Mouse (Mus musculus): Measurements from ENCODE around the gene Serpinf1.
"Not testable (repeated sequence)": the region's sequence is repeated elsewhere in the genome, so short reads cannot be mapped to it uniquely, and the experiment has no call there.

The Serpinf1 gene

DNA sequence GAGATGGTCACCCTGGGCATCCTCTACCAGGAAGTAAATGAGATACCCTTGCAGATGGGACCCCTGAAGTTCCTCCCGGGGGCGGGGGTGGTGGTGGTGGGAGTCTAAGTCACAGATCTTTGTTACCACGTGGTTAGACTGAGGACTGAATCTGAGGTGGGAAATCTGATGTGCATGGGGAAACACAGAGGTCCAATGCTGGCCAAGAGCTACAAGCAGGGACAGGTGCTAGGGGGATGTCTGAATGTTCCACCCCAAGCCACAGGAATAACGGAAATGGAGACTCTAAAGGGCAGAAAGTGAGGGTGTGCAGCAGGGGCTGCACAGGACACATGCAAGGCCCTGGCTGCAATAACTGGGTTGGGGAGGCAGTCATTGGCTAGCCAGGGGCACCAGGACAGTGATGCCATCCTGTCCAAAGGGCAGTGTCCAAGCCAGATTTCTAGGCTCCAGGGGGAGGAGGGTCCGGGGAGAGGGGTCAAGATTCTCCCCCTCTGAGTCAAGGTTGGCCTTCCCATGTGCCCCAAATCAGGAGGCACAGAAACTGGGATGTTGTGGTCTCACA lies 1.6 kb downstream of the Serpinf1 start:
- DNase-seq: no peak

DNA sequence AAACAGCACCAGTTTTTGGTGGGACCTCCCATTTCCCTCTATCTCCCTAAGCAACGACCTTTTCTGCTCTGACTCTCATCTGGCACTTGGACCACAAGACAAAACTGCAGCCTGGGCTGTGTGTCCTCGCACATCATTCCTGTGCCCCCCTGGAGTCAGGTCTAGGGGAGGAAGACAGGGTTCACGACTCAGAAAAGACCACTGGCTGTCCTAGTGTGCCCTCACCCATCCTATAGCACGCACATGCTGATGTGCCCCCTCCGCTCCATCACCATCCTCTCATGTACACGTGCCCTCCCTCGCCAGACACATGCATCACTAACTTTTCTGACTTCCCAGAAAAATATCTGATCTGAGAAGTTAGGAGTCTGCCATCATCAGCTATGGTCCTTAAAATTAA lies 2.5 kb downstream of the Serpinf1 start:
- DNase-seq: no peak

DNA sequence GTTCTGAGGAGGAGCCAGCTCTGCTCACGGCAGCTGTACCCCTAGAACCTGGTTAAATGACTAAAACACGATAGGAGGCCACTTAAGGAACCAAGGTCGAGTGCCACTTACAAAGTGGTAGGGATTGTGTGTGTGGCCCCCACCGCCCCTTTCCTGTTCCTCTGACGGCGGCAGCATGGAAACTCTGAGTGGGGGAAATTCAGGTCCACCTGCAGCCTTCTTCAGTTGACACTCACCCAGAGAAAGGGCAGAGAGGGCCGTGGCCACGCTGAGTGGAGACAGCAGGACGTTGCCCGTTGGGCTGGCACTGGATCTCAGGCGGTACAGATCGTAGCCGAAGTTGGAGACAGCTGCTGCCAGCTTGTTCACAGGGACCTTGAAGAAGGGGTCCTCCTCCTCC lies 6.5 kb downstream of the Serpinf1 start:
- no peak for DNase-seq

DNA sequence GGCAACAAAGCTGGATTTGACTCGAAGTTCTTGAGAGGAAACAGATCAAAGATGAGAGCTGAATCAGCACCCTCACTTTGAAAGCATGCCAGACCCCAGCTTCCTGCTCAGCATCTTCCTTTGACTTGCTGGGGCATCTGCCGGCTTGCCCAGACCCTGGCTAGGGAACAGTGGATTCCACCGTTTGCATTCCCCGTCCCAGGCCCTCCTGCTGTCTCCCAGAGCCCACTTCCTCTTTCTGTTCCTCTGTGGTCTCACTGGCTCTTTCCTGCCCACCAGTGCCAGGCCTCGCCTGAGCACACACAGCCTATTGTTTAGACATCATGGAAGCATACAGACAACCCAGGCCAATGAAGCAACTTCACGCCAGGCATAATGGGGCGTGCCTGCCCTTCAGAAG lies 7.4 kb downstream of the Serpinf1 start:
- DNase-seq: no peak

DNA sequence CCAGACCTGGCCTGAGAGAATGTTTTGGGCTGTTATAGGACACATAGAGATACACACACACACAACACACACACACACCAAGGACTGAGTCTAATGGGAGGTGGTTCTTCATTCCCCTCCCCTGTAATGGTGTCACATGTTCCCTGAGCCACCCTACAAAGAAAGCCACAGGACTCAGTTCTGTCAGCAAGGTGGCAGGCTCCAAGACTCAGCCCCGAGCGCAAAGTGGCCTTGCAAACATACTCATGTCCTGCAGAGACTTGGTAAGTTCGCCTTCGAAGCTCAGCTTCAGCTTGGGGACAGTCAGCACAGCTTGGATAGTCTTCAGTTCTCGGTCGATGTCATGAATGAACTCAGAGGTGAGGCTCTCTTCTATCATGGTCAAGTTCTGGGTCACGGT lies 11.9 kb downstream of the Serpinf1 start:
- DNase-seq: no peak

DNA sequence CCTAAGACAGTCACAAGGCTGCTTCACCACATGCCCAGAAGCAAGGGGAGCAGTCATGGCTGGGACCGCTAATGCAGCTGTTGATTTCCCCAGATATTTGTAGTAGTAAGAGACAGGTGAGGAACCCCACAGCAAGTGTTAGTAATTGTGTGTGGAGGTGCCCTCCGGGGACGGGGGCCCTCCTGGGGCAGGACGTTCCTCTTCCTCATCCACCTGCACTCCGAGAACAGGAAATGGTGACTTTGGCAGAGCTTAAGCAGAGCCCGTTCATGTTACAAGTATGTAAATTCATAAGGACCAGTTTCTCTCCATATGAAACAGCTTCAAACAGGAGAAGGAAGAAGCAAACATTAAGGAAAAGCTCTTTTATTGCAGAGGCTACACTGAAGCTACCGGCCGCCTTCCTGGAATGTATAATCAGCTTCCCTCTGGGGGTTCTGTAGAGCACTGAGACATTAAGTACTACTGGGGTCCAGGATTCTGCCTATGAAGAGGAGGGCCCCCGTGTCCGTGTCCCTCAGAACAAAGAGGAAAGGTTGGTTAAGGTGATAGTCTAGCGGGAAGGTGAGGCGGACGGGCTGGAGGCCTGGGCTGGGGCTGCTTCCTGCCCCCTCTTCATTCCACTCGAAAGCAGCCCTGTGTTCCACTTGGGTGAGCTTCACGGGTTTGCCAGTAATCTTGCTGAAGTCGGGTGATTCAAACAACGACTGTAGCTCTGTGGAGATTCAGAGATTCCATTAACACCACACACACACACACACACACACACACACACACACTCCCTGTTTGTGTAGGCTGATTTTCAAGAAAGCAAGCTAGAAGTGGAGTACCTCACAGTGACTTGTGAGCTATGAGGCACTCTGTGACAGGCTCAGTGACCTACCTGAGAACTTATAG lies 12.6 kb downstream of the Serpinf1 start:
- no peak for DNase-seq

DNA sequence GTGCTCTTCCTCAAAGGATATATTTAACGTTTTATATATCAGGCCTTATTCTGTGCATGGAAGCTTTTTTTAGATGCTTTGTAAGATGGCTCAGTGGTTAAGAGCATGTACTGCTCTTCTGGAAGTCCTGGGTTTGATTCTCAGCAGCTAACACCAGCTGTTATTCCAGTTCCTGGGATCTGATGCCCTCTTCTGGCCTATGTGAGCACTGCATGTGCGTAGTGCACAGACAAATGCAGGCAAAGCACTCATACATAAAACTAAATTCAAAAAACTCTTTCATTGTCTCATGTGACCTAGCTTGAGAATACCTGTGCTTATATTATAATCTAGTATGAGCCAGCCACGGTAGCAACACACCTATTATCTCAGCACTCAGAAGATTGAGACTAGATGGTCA lies 15.6 kb downstream of the Serpinf1 start:
- no peak for DNase-seq

DNA sequence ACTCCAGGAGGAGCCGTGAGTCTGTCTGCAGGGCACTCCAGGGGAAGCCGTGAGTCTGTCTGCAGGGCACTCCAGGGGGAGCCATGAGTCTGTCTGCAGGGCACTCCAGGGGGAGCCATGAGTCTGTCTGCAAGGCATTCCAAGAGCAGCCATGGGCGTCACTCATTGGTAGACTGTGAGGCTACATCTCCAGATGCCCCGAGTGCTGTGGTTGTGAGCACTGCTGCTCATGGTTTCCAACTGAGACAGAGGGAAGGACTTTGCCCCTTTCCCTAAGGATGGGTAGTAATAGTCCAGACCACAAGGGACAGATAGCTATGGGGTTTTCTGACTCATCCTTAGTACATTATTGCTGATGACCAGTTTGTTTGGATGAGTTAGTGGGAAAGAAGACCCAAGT lies 16.4 kb downstream of the Serpinf1 start:
- no peak for DNase-seq

DNA sequence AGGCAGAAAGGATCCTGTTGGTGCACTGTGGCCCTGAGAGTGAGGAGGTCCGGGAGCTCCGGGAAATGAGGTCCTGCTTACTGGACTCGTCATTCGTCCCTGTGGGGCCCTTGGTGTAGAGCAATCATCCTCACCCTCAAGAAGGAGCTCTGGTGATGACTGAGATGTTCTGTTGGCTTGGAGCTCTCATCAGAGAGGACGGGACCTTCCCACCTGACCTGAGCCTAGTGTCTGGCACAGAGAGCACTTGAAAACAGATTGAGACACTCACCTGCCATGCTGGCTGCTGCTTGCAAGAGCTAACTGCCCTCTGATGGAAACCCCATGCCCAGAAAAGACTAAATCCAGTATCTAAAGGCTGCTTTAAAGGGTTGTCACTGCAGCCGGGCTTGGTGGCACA lies 17.7 kb downstream of the Serpinf1 start:
- DNase-seq: peak; percentile 37

DNA sequence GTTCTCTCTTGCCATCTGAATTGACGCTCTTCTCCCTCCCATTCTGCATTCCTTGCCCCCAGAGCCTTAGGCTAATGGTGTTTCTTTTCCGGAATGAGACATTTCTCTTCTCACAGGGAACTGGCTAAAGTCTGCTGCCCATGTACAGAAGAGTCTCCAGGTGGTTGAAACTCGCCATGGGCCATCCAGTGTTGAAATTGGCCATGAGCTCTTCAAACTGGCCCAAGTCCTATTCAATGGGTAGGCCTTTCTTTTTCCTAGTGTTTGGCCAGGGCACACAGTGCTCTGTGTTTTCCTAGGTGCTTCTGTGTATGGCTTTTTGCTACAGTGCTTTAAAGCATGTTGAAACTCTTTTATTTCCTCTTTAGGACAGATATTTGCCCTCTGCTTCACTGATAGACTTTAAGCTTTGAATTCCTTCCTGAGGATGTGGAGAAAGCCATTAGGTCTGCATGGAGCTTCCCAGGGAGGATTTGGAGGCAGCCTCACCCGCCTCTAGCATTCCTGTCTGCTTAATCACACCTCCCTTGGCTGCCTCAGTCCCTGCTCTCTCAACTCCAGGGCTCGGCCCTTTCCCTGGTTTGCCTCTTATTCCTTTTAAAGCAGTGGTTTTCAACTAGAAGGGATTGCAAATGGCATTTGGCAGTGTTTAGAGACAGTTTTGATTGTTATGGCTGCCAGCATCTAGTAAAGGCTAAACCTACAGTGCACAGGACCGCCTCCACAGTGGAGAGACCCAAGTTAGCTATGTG lies 19.0 kb downstream of the Serpinf1 start:
- DNase-seq: no peak

DNA sequence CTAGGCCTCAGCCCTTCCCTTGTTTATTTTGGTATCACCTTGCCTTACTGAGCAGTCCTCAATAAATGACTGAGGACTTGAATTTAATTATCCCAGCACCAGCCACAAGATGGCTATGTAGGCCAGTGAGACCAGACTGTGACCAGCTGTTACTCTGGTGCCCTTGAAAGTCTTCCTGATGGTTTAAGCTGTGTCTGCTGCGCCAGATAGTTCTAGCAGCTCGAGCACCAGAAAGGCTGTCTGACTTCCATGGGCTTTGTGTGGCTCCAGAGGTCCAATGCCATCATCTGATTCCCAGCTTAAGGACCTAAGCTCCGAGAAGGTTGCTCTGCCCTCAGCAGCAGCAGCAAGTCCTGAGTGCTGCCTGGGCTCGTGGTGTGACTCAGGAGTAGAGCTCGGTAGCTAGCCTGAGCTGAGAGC lies 20.2 kb downstream of the Serpinf1 start:
- DNase-seq: peak; percentile 25

DNA sequence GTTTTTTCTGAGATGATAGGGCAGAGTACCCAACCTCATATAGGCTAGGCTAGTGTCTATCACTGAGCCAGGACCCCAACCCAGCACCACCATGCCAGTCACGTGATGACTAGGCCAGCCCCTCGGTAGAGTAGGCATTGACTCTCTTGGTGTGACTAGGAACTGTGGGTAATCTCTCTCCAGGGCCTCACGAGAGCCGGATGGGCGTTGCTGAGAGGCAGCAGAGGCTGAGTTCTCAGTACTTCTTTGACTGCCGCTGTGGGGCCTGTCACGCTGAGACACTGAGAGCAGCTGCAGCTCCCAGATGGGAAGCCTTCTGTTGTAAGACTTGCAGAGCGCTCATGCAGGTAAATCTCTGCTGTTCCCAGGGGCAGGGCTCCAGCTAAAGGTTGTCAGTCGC lies 22.4 kb downstream of the Serpinf1 start:
- DNase-seq: peak; percentile 43

DNA sequence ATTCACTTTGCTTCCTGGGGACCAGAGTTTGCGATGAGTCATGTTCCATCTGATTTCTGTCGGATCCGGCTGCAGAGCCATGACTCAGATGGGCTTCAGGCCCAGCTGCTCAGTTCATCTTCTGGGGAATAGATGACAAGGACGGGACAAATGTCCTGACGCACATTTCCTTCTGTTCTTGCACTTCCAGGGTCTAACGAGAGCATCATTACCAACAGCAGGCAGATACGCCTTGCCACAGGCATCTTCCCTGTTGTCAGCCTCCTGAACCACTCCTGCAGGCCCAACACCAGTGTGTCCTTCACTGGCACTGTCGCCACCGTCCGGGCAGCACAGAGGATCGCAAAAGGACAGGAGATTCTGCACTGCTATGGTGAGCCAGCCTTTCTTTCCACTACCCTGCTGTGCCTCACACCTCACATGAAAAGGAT lies 23.1 kb downstream of the Serpinf1 start:
- peak; percentile 52 for DNase-seq

DNA sequence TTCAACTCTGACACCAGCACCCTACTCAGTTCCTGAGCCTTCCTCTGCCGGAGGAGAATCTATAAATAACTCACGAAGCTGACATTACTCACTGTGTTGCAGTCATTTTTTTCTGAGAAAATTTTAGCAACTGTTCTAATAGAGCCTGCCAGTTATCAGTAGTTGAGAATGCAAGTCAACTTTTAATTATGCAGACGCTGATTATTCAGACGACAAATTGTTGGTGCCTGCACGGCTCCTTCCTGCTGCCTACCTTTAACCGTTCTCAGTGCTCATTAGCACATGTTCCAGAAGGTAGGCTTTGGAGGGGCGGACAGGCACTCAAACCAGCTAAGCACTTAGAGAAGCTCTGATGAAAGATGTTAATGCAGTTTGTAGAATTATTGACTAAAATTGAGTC lies 25.0 kb downstream of the Serpinf1 start:
- no peak for DNase-seq

DNA sequence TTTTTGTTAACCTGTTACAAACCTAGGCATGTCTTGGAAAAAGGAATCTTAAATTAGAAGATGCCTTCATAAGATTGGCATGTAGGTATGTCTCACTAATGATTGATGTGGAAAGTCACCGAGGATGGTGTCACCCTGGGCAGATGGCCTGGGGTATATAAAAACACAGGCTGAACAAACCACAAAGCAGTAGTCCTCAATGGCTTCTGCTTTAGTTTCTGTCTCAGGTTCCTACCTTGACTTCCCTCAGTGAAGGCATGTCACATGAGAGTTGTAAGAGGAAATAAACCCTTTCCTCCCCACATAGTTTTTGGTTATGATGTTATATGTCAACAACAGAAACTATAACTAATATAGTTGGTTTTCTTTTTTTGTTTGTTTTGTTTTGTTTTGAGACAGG lies 26.9 kb downstream of the Serpinf1 start:
- no peak for DNase-seq

DNA sequence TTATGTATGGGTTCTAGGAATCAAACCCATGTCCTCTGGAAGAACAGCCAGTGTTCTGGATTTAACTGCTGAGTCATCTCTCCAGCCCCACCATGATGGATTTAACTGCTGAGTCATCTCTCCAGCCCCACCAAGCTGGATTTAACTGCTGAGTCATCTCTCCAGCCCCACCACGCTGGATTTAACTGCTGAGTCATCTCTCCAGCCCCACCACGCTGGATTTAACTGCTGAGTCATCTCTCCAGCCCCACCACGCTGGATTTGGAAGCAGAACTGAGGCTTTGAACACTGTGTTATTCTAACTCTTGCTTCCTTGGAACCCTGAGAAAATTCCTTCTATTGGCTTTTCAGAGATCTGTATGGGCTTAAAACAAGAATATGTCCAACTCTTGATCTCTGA lies 39.0 kb downstream of the Serpinf1 start:
- not testable (repeated sequence) for DNase-seq

DNA sequence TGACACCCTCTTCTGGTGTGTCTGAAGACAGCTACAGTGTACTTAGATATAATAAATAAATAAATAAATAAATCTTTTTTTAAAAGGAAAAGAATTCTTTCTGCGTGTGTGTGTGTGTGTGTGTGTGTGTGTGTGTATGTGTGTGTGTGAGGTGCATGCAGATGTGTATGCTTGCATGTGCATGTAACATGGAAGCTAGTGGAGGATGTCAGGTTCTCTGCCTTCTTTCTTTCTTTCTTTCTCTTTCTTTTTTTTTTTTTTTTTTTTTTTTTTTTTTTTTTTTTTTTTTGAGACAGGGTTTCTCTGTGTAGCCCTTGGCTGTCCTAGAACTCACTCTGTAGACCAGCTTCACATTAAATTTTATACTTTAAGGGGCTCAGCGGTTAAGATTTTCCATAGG lies 43.7 kb downstream of the Serpinf1 start:
- DNase-seq: not testable (repeated sequence)

DNA sequence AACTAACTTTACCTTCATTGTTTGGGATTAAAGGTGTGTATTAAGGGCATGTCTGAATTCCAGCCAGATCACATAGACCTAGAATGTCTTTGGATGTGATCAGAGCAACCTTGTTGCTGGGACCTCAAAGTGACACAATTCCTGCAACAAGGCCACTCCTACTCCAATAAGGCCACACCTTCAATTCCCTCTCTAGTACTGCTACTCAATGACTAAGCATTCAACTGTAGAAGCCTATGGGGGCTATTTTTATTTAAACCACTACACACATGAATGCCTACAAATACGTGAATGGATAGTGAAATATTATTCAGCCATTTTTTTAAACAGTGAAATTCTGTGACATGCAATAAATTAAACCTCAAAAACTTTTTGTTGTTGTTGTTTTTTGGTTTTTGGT lies 45.4 kb downstream of the Serpinf1 start:
- no peak for DNase-seq
